Mouse (Mus musculus) lung, adult 2 months (tissue): ENCODE measurements at regions not wholly inside any gene's neighbourhood (a gene's known extent, or its start where the extent isn't known, plus 50 kb on each side); places are given as distances from the start of the nearest gene placed in this dataset.
"Not testable (repeated sequence)": the region's sequence is repeated elsewhere in the genome, so short reads cannot be mapped to it uniquely, and the experiment has no call there.

Experiments used
- DNase-seq: peaks from one replicate; pipeline ENCODE4 v3.0.0; 2022
- H3K4me1 ChIP-seq: fragments of 200-500 bp; 2 replicates; pipeline ENCODE4 v1.6.1; 2011; ENCODE audit warnings: low read length; ENCODE audit not compliant: control insufficient read depth, insufficient read depth
- H3K4me3 ChIP-seq: fragments of 200-500 bp; replicated peaks from 2 replicates; pipeline ENCODE3; 2011; ENCODE audit warnings: low read depth, mild to moderate bottlenecking, control low read depth, low read length; ENCODE audit errors: extremely low read depth
- CTCF ChIP-seq: fragments of 200-500 bp; IDR thresholded peaks from 2 replicates; pipeline ENCODE4 v1.5.1; 2011; ENCODE audit warnings: mild to moderate bottlenecking, low read length, control low read depth; ENCODE audit not compliant: insufficient read depth
- POLR2A ChIP-seq: fragments of 200-500 bp; IDR thresholded peaks from 2 replicates; pipeline ENCODE4 v1.6.1; 2011; ENCODE audit warnings: low read depth, mild to moderate bottlenecking, control low read depth, low read length, borderline replicate concordance; ENCODE audit errors: extremely low read depth
- WGBS: fragments of 180-500 bp; shearing (Covaris S2); methylation state at CpG from one replicate; pipeline ENCODE4 v1.1.7; 2018; 5-methylcytosine and 5-hydroxymethylcytosine counted together

GRCm38 (mm10) chr3:58240775-58241174 lies 173.7 kb upstream of the Tsc22d2 start:
- Histone ChIP-seq H3K4me1 (no peaks in the 10 kb centered on the region), H3K4me3 (no peak overlapping the region)
- 69% methylated on average over 4 of the region's 4 CpGs for WGBS
- DNase-seq = no peak
- no peak for TF ChIP-seq POLR2A
- TF ChIP-seq CTCF = no peak

- TF ChIP-seq POLR2A (no peak), CTCF (no peak)
- H3K4me3 ChIP-seq = no peak overlapping the region
- no peaks in the 10 kb centered on the region for H3K4me1 ChIP-seq
- DNase-seq = no peak
- 53% methylated on average over 5 of the region's 5 CpGs for WGBS
These were observed 169.2 kb upstream of the Tsc22d2 start for GRCm38 (mm10) chr3:58245361-58245760.

GRCm38 (mm10) chr3:58247989-58248388 lies 166.5 kb upstream of the Tsc22d2 start:
- TF ChIP-seq CTCF = no peak
- no peak for TF ChIP-seq POLR2A
- Histone ChIP-seq H3K4me1 (no peaks in the 10 kb centered on the region), H3K4me3 (no peak overlapping the region)
- DNase-seq = no peak
- WGBS = 77% methylated on average over 2 of the region's 2 CpGs

- WGBS = 33% methylated on average over 8 of the region's 8 CpGs
- Histone ChIP-seq H3K4me3 (no peak overlapping the region), H3K4me1 (no peaks in the 10 kb centered on the region)
- TF ChIP-seq CTCF = no peak
- TF ChIP-seq POLR2A = no peak
- DNase-seq = no peak
These were observed 160.6 kb upstream of the Tsc22d2 start for GRCm38 (mm10) chr3:58253942-58254341.

- Histone ChIP-seq H3K4me1 (no peaks in the 10 kb centered on the region), H3K4me3 (no peak overlapping the region)
- no peak for DNase-seq
- 69% methylated on average over 14 of the region's 14 CpGs for WGBS
- TF ChIP-seq CTCF (no peak), POLR2A (no peak)
These were observed 146.7 kb upstream of the Tsc22d2 start for GRCm38 (mm10) chr3:58267606-58268325.

GRCm38 (mm10) chr3:58271441-58271840 lies 143.1 kb upstream of the Tsc22d2 start:
- H3K4me3 ChIP-seq, DNase-seq, H3K4me1 ChIP-seq: not testable (repeated sequence)
- WGBS = no CpG with 5 or more reads among the region's 4 CpGs

GRCm38 (mm10) chr3:58281291-58281690 lies 133.2 kb upstream of the Tsc22d2 start:
- 69% methylated on average over 6 of the region's 6 CpGs for WGBS
- DNase-seq = no peak
- Histone ChIP-seq H3K4me3 (no peak overlapping the region), H3K4me1 (no peaks in the 10 kb centered on the region)
- TF ChIP-seq CTCF (no peak), POLR2A (no peak)

- WGBS = 18% methylated on average over 1 of the region's 1 CpGs
- DNase-seq, H3K4me3 ChIP-seq, H3K4me1 ChIP-seq: not testable (repeated sequence)
These were observed 130.1 kb upstream of the Tsc22d2 start for GRCm38 (mm10) chr3:58284371-58284770.

GRCm38 (mm10) chr3:58295810-58296209 lies 118.7 kb upstream of the Tsc22d2 start:
- Histone ChIP-seq H3K4me1 (no peaks in the 10 kb centered on the region), H3K4me3 (no peak overlapping the region)
- TF ChIP-seq POLR2A (no peak), CTCF (no peak)
- no peak for DNase-seq
- WGBS = 46% methylated on average over 5 of the region's 5 CpGs

GRCm38 (mm10) chr3:58300213-58300612 lies 114.3 kb upstream of the Tsc22d2 start:
- DNase-seq = no peak
- no peak for TF ChIP-seq CTCF
- no peak for TF ChIP-seq POLR2A
- Histone ChIP-seq H3K4me1 (no peaks in the 10 kb centered on the region), H3K4me3 (no peak overlapping the region)
- WGBS = 66% methylated on average over 2 of the region's 2 CpGs
